Mouse (Mus musculus): ENCODE measurements around the gene Gm49358.
A peak's percentile ranks its signal among the peaks of the same experiment; 100 is the strongest.

Gene Gm49358

GRCm38 (mm10) chr10:86763672-86764071 lies at the start of gene Gm49358:
Gene Gm49358 (plus strand): TSS chr10:86763972.
- no peak for ATAC-seq (ENCODE audit: insufficient number of reproducible peaks, low FRiP score, low TSS enrichment)

- no peak; the same call in 1 of the 2 replicates for ATAC-seq (ENCODE audit: insufficient number of reproducible peaks, low FRiP score, low TSS enrichment)
These were observed 36.2 kb upstream of the Gm49358 start for GRCm38 (mm10) chr10:86727548-86727980.

GRCm38 (mm10) chr10:86728176-86728575 lies 35.6 kb upstream of the Gm49358 start:
- ATAC-seq (ENCODE audit: insufficient number of reproducible peaks, low FRiP score, low TSS enrichment), result no peak

GRCm38 (mm10) chr10:86730823-86731499 lies 32.8 kb upstream of the Gm49358 start:
- ATAC-seq (ENCODE audit: insufficient number of reproducible peaks, low FRiP score, low TSS enrichment), result peak; percentile 73

GRCm38 (mm10) chr10:86731500-86731863 lies 32.3 kb upstream of the Gm49358 start:
- ATAC-seq (ENCODE audit: insufficient number of reproducible peaks, low FRiP score, low TSS enrichment), result no peak

- ATAC-seq (ENCODE audit: insufficient number of reproducible peaks, low FRiP score, low TSS enrichment), result no peak
These were observed 28.7 kb upstream of the Gm49358 start for GRCm38 (mm10) chr10:86735036-86735435.

GRCm38 (mm10) chr10:86742918-86743317 lies 20.9 kb upstream of the Gm49358 start:
- no peak for ATAC-seq (ENCODE audit: insufficient number of reproducible peaks, low FRiP score, low TSS enrichment)

- no peak for ATAC-seq (ENCODE audit: insufficient number of reproducible peaks, low FRiP score, low TSS enrichment)
These were observed 19.5 kb upstream of the Gm49358 start for GRCm38 (mm10) chr10:86744306-86744705.

- no peak for ATAC-seq (ENCODE audit: insufficient number of reproducible peaks, low FRiP score, low TSS enrichment)
These were observed 7.8 kb upstream of the Gm49358 start for GRCm38 (mm10) chr10:86755816-86756502.

- no peak for ATAC-seq (ENCODE audit: insufficient number of reproducible peaks, low FRiP score, low TSS enrichment)
These were observed 6.0 kb upstream of the Gm49358 start for GRCm38 (mm10) chr10:86757724-86758123.

- no peak for ATAC-seq (ENCODE audit: insufficient number of reproducible peaks, low FRiP score, low TSS enrichment)
These were observed 5.6 kb upstream of the Gm49358 start for GRCm38 (mm10) chr10:86758211-86758610.

- no peak for ATAC-seq (ENCODE audit: insufficient number of reproducible peaks, low FRiP score, low TSS enrichment)
These were observed 2.5 kb upstream of the Gm49358 start for GRCm38 (mm10) chr10:86761236-86761635.

- ATAC-seq (ENCODE audit: insufficient number of reproducible peaks, low FRiP score, low TSS enrichment), result no peak
These were observed 1.9 kb upstream of the Gm49358 start for GRCm38 (mm10) chr10:86761722-86762383.

- ATAC-seq (ENCODE audit: insufficient number of reproducible peaks, low FRiP score, low TSS enrichment), result no peak
These were observed 1.4 kb upstream of the Gm49358 start for GRCm38 (mm10) chr10:86762384-86762730.

- no peak for ATAC-seq (ENCODE audit: insufficient number of reproducible peaks, low FRiP score, low TSS enrichment)
These were observed 1.7 kb downstream of the Gm49358 start for GRCm38 (mm10) chr10:86765344-86765966.

- no peak for ATAC-seq (ENCODE audit: insufficient number of reproducible peaks, low FRiP score, low TSS enrichment)
These were observed 5.4 kb downstream of the Gm49358 start for GRCm38 (mm10) chr10:86769216-86769615.

GRCm38 (mm10) chr10:86769797-86770196 lies 6.0 kb downstream of the Gm49358 start:
- ATAC-seq (ENCODE audit: insufficient number of reproducible peaks, low FRiP score, low TSS enrichment), result no peak

- no peak for ATAC-seq (ENCODE audit: insufficient number of reproducible peaks, low FRiP score, low TSS enrichment)
These were observed 7.9 kb downstream of the Gm49358 start for GRCm38 (mm10) chr10:86771701-86772100.

- no peak for ATAC-seq (ENCODE audit: insufficient number of reproducible peaks, low FRiP score, low TSS enrichment)
These were observed 8.5 kb downstream of the Gm49358 start for GRCm38 (mm10) chr10:86772231-86772631.

- no peak for ATAC-seq (ENCODE audit: insufficient number of reproducible peaks, low FRiP score, low TSS enrichment)
These were observed 9.6 kb downstream of the Gm49358 start for GRCm38 (mm10) chr10:86773360-86773759.

- no peak for ATAC-seq (ENCODE audit: insufficient number of reproducible peaks, low FRiP score, low TSS enrichment)
These were observed 12.5 kb downstream of the Gm49358 start for GRCm38 (mm10) chr10:86776281-86776680.

Measured in cerebellum, adult (tissue).